1 mouse cellular context compared by ENCODE assay signal in the genomic region with DNA sequence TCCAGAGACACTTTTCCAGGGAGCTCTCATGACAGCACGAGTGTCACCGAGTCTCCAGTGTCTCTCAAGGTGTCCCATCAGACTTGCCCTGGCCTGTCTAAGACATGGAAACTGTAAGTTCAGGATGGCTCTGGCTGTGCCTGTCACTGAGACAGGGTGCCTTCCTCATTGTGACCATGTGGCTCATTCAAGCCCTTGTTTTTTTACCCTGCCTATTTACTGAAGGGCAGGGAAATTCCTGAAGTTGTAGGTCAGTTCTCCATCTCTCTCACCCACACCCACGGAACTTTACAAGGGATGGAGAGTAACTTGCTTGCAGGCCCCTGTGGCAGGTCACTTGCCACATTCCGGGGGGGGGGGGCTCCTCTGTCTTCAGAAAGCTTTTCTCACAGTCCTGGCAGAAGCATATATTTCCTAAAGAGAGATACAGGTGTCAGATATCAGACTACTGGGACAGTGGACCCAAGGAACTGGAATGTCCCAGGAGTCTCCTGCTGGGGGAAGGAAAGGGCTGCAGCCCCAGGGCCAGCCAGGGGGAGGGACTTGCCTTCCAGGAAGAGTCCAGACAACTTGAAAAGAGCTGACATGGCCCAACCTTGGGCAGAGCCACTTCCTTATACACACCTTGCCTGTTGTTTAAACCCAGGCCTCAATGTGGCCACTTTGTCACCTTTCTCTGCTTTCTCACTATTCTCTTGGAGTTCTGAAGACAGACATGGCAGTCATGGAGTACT.
TF ChIP-seq lines count a peak whose summit lies in the region.

No protein-coding gene starts in this region.

TF ChIP-seq in myocyte, 11 proteins besides CTCF, POLR2A, EP300 and RAD21 (continued from another document):
- no peak for TF ChIP-seq MAX (IDR thresholded peaks at IDR 0.05; ENCODE audit: low read depth)
- no peak for TF ChIP-seq REST (IDR thresholded peaks at IDR 0.05; ENCODE audit: insufficient read depth, insufficient read length)
- TF ChIP-seq CEBPB (IDR thresholded peaks at IDR 0.05; ENCODE audit: insufficient read depth, poor library complexity, severe bottlenecking): no peak
- TF ChIP-seq MYOG (IDR thresholded peaks at IDR 0.05; ENCODE audit: control insufficient read depth in 1 of 3, insufficient read depth in 1 of 3, insufficient read length in 2 of 3, low read depth in 2 of 3): no peak
